Mouse (Mus musculus) adipocyte (in vitro differentiated cells): ENCODE results near the gene Rabgef1.

ENCODE experiments used
- DNase-seq: peaks from one replicate; pipeline ENCODE4 v3.0.0-alpha.2; 2016; ENCODE audit warnings: low spot score

Gene Rabgef1

DNA sequence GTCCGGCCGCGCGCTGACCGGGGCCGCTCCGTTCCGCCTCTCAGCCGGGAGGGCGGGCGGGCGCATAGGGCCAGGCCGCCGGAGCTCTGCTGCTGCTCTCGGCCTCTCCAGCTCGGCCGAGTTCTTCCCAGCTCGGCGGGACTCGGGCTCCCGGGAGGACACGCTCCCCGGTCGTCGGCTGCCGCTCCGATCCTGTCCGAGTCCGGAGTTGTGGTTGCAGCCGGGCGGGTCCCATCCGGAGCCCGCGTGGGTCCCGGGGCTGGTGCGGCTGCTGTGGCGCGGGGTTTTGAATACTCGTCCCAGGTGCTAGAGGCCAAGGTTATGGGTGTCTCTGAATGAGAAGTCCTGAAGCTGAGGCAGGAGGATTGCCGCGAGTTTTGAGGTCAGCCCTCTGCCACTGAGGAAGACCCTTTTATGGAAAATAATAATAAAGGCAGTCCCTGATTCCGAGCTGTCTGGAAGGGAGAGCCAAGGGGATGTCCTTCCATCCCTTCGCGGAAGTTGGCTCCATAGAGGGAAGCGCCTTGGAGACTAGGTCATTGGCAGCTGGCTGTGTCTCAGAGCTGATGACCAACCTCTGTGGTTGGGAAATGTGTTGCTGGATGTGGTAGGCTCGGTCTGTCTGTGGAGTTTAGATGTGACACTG, 481 bp downstream of the Rabgef1 start:
- DNase-seq = peak; percentile 93

DNA sequence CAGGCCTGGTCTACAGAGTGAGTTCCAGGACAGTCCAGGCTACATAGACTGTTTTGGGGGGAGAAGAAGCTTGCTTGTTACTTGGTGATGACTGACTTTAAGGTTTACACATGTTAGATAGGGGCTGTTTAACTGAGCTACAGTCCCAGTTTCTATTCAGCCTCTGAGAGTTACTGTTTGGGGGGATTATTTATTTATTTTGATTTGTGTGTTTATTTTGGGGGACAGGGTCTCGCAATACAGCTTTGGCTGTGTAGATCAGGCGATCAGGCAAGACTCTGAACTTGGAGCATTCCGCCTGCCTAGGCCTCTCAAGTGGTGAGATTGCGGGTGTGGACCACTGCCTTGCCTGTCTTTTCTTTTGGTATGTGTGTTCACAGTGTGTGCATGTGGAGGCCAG, 1.4 kb downstream of the Rabgef1 start:
- DNase-seq = no peak

DNA sequence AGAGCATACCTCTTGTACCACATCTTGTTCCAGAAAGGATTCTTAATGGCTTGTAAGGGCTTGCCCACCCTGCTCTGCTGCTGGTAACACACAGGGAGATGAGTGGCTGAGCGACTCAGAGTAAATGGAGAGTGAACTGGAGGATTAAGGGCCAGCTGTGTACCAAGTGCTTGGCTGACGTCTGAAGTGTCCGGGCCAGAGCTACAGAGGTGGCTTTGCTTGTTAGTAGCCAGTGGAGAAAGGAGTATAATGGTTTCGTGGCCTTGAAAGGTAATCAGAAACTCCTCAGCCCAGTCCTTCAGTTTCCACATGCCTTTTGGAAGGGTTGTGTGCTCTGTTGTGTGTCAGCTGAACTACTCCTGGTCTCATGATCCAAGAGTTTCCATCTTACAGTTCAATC, 6.3 kb downstream of the Rabgef1 start:
- no peak for DNase-seq

DNA sequence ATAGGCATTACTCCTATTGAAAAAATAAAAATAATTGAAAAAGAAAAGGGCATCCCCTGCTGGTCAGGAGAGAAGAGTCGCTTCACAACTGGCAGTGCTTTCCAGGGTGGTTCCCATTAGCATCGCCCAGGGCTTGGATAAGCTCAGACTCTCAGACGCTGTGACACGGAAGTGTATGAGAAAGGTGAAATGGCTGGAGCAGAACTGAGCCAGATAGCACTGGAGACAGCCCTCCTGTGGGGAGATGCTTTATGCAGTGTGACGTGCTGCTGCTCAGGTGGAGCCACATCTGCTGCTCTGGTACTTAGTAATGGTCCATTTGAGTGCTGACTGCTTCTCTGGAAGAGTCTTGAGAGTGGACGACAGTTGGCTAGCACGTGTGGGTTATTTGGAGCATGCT, 8.8 kb downstream of the Rabgef1 start:
- DNase-seq = no peak

DNA sequence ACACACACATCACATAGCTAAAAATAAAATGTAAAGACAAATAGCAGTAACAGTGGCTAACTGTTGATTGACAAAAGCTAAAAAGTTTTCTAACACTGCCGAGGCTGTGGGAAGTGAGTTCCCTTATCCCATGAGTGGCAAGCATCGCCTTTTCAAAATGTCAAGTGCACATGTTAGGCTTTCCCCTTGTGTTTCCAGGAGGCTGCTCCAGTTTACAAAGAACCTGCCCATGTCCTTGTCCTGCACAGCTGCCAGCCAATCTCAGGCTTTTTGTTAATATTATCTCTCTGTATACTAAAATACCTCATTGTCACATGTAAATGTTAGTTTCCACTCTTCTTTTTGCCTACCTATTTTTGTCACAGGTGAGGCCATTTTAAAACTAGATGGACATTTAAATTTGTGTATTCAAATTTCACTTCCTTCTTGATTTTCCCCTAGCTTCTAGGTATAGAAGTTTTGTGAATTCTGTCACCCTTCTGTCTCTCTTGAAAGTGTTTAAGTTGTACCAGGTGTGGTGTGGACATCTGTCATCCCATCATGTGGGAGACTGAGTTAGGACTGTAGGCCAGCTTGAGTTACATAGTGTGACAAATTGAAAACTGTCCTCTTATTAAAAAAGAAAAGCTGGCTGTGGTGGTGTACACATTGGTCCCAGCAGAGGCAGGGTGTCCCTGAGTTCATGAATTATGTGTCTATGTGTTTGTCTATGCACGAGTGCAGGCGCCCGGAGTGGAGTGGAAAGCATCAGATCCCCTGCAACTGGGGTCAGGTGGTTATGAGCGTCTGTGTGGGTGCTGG, 10.3 kb downstream of the Rabgef1 start:
- no peak for DNase-seq

DNA sequence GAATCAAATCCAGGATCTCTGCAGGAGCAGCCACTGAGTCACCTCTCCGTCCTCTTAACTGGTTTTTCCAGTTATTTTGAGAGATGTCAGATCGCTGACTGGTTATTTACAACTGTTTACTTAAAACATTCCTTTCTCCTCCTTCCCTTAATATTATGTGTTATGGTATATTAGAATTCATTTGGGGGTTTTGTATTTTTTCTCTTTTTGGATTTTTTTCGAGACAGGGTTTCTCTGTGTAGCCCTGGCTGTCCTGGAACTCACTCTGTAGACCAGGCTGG, 10.9 kb downstream of the Rabgef1 start:
- DNase-seq = no peak

DNA sequence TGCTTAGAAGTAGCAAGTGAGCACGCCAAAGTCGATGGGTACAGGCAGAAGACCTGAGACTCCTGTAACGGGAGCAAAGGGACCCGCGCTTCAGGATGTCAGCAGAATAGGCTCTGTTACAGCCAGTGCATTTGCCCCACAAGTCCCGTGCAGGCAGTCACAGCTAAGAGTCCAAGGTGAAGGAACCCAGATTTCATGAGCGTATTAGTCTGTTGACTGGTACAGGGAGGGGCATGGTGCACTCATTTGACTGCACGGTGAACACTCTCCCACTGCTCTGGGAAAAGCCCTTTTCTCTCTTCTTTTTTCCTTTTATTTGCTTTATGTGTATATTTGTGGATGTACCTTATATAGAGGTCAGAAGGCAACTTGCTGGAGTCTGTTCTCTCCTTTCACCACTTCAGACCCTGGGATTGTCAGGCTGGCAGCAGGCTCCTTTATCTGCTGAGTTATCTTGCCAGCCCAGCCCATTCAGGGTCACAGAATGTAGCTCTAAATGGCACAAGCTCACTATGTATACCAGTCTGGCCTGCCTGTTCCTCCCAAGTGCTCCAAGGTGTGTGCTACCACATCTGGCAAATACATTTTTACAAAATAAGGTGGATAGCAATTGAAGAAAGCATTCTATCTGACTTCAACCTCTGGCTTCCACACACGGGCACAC, 12.7 kb downstream of the Rabgef1 start:
- DNase-seq = no peak

DNA sequence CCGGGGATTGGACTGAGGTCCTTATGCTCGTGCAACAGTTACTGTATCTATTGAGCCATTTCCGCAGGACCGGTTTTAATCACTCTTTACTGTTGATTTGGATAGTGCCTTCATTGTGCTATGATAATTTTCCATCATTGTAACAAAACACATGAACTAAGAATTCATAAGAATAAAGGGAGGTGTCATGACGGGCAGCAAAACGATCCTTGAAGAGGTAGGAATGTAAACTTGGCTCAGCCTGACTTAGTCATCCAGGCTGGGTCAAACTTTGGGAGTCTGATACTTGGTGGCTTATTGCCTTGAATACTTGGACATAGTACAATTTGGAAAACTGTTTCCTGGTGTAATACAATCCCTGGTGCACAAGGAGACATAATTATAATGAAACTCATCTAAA, 13.7 kb downstream of the Rabgef1 start:
- peak; percentile 52 for DNase-seq

DNA sequence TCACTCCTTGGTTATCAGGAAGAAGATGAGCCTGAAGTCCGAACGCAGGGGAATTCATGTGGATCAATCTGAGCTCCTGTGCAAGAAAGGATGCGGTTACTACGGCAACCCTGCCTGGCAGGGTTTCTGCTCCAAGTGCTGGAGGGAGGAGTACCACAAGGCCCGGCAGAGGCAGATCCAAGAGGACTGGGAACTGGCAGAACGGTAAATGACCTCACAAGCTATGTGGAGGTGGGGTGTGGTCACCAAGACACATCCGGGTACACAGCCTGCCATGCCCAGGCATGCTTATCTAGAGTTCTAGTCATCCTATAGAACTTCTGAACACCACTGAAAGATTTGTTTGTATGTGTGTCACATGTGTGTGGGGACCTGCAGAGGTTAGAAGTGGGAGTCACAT, 15.8 kb downstream of the Rabgef1 start:
- no peak for DNase-seq

DNA sequence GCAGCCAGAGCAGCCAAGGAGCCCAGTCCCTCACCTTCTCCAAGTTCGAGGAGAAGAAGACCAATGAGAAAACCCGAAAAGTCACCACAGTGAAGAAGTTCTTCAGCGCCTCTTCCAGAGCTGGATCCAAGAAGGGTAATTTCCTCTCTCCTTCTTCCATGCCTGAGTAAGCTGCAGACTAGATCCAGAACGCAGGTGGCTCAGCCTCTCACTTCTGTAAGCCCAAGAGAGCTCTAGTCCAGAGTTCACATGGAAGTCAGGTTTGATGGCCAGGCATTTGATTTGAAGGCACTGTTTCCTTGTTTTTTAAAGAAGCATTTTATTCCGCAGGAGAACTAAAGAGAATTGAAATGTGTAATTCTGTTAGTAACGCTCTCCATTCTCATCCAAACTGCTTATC, 19.3 kb downstream of the Rabgef1 start:
- no peak for DNase-seq

DNA sequence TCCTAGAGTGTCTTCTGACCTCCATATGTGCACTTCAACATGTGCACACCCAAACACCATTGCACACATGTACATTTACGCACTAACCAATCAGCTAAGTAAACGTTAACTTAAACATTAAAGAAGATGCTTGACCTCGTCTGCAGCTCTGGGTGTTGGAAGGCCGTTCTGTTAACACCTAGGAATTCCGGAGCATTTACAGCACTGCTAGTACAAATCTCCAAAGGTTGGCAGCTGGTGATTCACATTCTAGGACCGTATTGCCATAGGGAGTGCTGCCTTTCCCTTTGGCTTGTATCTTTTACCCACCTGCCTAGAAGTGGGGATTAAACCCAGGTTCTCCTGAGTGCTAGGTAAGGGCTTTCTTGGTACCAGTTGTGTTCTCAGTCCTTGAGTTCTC, 20.3 kb downstream of the Rabgef1 start:
- no peak for DNase-seq

DNA sequence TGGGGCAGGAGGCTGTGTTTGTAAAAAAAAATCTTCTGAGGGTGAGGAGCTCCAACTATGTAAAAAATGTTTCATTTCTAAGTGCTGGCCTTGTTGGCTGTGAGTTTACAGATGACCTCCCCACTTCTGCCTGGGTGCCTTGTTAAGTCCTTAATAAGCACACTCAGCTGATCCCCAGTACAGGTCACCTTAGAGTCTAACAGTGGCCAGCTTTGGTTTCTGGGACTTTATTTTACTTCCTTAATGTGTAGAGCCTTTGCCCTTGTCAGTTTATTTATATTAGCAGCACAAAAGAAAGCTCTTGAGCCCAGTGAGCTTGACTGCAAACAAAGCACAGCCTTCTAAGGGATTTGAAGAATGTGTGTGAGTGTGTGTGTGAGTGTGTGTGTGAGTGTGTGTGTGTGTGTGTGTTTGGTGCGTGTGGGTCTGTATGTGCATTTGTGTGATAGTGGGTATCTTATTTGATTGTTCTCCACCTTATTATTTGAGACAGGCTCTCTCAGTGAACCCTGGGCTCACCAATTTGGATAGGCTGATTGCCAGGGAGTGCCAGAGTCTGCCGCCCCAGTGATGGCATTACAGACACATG, 20.9 kb downstream of the Rabgef1 start:
- DNase-seq = no peak

DNA sequence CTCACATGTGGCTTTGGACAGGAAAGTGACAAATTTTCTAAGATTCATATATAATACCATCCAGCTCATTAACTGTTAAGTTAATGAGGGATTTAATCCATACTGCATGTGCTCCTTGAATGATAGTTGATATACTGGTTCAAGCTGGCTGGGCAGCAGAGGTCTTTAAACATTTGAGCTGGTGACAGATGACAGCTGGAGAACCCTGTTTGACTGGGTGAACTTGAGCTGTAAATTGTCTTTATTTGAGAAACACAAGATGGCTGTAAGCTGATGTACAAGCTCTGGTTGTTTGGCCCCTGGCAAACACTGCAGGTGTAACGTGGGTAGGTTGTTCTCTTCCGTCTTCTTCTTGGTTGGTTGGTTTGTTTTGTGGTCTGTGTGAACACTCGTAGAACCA, 22.2 kb downstream of the Rabgef1 start:
- DNase-seq = no peak

DNA sequence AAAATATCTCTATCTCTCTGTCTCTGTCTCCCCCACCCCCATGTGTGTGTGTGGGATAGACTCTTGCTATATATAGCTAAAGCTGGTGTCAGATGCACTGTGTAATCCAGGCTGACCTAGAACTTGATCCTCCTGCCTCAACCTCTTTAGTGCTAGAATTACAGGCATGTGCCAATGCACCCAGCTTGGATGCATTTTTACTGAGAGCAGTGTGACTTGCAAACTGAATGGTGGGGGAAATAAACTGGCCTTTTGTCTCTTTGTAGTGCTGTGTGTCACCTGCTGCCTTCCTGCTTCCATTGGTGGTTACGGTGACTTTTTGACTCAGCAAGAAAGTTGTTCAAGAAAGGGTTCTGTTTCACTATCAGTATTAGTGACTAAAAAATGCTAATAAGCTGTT, 24.7 kb downstream of the Rabgef1 start:
- DNase-seq = no peak

DNA sequence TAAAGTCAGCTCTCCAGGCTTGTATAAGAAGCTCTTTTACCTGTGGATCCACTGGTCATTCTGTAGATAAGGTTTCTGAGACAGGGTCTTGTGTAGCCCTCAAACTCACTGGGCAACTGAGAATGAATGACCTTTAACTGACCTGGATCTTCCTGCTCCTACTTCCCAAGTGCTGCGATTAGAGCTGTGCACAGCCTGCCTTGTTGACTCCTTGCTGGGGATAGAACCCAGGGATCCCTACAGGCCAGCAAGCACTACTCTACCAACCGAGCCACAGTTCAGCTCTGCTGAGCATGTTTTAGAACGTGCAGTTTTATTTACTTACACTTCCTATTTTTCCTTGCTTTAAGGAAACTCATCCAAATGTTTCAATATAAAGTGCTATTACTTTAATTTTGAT, 25.9 kb downstream of the Rabgef1 start:
- DNase-seq = no peak

DNA sequence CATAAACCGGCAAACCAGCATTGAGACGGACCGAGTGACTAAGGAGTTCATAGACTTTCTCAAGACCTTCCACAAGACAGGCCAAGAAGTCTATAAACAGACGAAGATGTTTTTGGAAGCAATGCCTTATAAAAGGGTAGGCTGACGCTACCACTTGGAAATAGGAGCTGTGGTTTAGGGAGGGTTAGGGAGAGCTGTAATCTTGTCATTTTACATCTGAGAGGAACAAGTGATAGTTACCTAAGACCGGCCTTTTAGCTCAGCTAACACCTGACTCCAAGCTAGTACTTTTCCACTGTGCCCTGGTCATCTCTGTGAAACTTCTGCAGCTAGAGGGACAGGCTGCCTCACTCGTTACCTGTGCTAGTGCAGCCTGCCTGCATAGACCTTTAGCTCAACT, 26.4 kb downstream of the Rabgef1 start:
- no peak for DNase-seq

DNA sequence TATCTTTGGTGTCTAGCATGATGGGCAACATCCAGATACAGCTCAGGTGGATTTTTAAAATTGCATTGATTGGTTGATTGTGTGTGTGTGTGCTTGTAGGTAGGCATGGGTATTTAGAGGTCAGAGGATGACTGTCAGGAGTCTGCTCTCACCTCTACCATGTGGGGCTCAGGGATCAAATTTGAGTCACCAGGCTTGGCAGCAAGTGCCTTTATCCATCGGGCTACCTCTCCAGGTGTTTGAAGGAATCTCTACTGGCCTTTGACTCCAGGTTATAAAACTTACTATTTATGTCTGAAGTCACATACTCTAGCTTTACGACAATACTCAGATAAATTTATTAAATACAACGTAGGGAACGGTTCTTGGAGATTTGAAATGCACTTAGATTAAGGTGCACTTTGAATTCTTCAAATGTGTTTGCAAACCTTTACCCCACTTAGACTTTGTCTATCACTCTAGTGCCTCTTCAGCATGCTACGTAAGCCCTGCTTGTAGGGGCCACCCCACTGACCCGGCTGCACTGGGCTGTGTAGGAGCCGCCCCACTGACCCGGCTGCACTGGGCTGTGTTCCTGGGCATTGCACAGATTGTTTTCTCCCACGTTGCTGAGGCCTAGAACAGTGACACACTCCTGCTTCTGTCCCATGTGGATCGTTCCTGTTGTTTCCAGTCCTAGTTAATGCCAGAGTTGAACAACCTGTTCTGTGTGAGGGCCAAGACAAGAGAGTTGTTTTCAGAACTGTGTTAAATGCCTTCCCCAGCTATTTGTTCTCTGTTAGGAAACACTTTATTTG, 28.8 kb downstream of the Rabgef1 start:
- peak; percentile 95 for DNase-seq

DNA sequence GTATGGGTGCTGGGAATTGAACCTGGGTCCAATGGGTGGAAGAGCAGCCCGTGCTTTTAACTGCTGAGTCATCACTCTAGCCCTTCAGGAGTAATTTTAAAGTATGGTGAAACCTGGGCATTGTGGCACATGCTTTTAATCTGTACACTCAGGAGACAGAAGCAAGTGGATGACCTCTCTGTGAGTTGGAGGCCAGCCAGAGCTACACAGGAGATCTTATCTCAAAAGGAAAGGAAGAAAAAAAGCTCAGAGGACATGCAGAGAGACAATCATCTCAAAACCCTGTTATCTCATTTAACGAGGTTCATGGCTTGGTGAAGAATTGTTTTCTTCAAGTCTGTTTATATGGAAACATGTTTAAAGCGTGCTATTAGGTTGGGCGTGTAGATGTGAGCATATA, 32.4 kb downstream of the Rabgef1 start:
- DNase-seq = peak; percentile 62

DNA sequence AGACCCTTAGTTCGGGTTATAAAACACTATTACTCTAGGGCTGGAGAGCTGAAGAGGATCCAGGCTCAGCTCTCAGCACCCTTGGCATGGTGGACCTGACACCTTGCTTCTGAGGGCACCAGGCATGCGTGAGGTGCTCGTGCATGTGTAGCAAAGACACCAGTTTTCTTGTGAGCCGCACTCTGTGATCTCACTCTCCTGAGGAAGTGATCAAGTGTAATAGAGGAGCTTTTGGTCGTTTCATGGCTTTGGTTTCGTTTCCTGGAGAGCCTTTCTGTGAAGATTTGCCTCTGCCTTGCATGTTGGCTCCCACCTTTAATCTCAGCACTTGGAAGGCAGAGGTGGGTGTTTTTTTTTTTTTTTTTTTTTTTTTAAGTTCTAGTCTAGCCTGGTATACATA, 33.0 kb downstream of the Rabgef1 start:
- DNase-seq = no peak

DNA sequence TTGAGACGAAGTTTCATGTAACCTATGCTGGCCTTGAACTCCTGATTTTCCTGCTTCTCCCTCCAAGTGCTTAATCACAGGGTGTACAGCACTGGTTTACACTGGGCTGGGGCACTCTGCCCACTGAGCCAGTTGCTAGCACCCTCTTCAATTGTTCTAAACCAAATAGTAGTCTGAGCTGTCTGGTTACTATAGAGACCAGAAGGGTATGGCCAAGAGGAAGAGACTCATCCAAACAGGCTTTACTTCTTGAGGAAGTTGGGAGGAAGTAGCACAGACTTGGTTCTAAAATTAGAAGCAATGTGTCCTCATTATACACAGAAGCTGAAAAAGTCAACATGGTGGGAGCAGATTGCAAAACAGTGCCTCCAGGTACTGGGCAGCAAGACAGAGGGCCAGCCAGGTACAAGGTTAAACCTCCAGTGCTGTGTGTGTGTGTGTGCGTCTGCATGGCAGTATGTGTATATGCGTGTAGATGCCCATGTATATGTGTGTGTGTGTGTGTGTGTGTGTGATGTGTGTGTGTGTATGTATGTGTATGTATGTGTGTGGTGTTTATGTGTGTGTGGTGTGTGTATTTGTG, 33.9 kb downstream of the Rabgef1 start:
- no peak for DNase-seq

DNA sequence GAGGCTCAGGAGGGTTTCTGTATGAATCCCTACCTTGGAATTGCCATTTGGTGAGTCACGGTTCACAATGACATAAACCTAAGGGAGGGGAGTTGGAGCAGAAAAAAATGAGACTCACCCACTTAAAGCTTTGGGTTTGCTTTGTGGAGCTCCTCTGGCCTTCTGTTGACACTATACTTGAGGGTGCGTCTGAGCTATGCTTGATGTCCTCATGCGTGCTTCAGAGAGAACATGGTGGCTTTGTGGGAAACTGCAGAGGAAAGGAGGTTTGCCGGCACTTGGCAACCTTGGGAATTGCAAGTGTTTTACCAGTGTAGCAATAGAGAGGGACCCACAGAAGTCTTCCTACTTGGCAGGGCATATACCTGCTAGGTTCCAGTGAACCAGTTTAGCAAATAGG, 35.7 kb downstream of the Rabgef1 start:
- no peak for DNase-seq

DNA sequence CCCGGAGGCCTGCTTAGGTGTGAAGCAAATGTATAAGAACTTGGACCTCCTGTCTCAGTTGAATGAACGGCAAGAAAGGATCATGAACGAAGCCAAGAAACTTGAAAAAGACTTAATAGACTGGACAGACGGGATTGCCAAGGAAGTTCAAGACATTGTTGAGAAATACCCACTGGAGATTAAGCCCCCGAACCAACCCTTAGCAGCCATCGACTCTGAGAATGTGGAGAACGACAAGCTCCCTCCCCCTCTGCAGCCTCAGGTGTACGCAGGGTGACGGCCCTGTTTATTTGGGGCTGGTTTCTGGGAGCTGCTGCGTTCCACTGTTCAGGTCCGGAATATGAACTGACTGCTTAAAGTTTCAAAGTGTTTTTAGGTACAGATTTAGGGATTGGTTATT, 41.4 kb downstream of the Rabgef1 start:
- DNase-seq = no peak
